Mouse (Mus musculus): ENCODE results near the gene Trpv4.
A peak's percentile ranks its signal among the peaks of the same experiment; 100 is the strongest.

The Trpv4 gene

GRCm38 (mm10) chr5:114589454-114589853, 68.8 kb downstream of the Trpv4 start:
- no peak for DNase-seq (ENCODE audit: low read depth)

GRCm38 (mm10) chr5:114589026-114589425, 69.2 kb downstream of the Trpv4 start:
- no peak for DNase-seq (ENCODE audit: low read depth)

- no peak for DNase-seq (ENCODE audit: low read depth)
These were observed 69.8 kb downstream of the Trpv4 start for GRCm38 (mm10) chr5:114588416-114588815.

- peak; percentile 81 for DNase-seq (ENCODE audit: low read depth)
These were observed 70.3 kb downstream of the Trpv4 start for GRCm38 (mm10) chr5:114587908-114588307.

GRCm38 (mm10) chr5:114585682-114586081, 72.5 kb downstream of the Trpv4 start:
- DNase-seq (ENCODE audit: low read depth), result no peak

- DNase-seq (ENCODE audit: low read depth), result no peak
These were observed 73.7 kb downstream of the Trpv4 start for GRCm38 (mm10) chr5:114584293-114585104.

GRCm38 (mm10) chr5:114583490-114584175, 74.6 kb downstream of the Trpv4 start:
- no peak for DNase-seq (ENCODE audit: low read depth)

- no peak for DNase-seq (ENCODE audit: low read depth)
These were observed 75.2 kb downstream of the Trpv4 start for GRCm38 (mm10) chr5:114583046-114583445.

- no peak for DNase-seq (ENCODE audit: low read depth)
These were observed 76.7 kb downstream of the Trpv4 start for GRCm38 (mm10) chr5:114581486-114581885.

- no peak for DNase-seq (ENCODE audit: low read depth)
These were observed 78.4 kb downstream of the Trpv4 start for GRCm38 (mm10) chr5:114579714-114580357.

GRCm38 (mm10) chr5:114578361-114578760, 79.9 kb downstream of the Trpv4 start:
- no peak for DNase-seq (ENCODE audit: low read depth)

GRCm38 (mm10) chr5:114575986-114576605, 82.1 kb downstream of the Trpv4 start:
- no peak for DNase-seq (ENCODE audit: low read depth)

GRCm38 (mm10) chr5:114575530-114575929, 82.7 kb downstream of the Trpv4 start:
- no peak for DNase-seq (ENCODE audit: low read depth)

- DNase-seq (ENCODE audit: low read depth), result no peak
These were observed 83.2 kb downstream of the Trpv4 start for GRCm38 (mm10) chr5:114575010-114575409.

GRCm38 (mm10) chr5:114573920-114574628, 84.1 kb downstream of the Trpv4 start:
- no peak for DNase-seq (ENCODE audit: low read depth)

GRCm38 (mm10) chr5:114572997-114573396, 85.2 kb downstream of the Trpv4 start:
- no peak for DNase-seq (ENCODE audit: low read depth)
